Mouse (Mus musculus) lung, postnatal 10 days (tissue): ENCODE results near the gene Lpp.

Source experiments
- DNase-seq: peaks from one replicate; pipeline ENCODE4 v3.0.0; 2021

Lpp gene

GRCm38 (mm10) chr16:24737362-24738057, 344.2 kb downstream of the Lpp start:
- DNase-seq: no peak

- DNase-seq: no peak
Measured at GRCm38 (mm10) chr16:24740714-24741113, 347.4 kb downstream of the Lpp start.

GRCm38 (mm10) chr16:24749816-24750215, 356.5 kb downstream of the Lpp start:
- DNase-seq: no peak

GRCm38 (mm10) chr16:24756141-24756540, 362.8 kb downstream of the Lpp start:
- no peak for DNase-seq

GRCm38 (mm10) chr16:24766051-24766450, 372.7 kb downstream of the Lpp start:
- DNase-seq: no peak

- no peak for DNase-seq
Measured at GRCm38 (mm10) chr16:24766596-24766995, 373.3 kb downstream of the Lpp start.

GRCm38 (mm10) chr16:24777053-24777452, 383.7 kb downstream of the Lpp start:
- no peak for DNase-seq

- DNase-seq: no peak
Measured at GRCm38 (mm10) chr16:24778432-24779274, 385.3 kb downstream of the Lpp start.

GRCm38 (mm10) chr16:24780545-24780944, 387.2 kb downstream of the Lpp start:
- DNase-seq: no peak

- no peak for DNase-seq
Measured at GRCm38 (mm10) chr16:24781922-24782321, 388.6 kb downstream of the Lpp start.

- DNase-seq: no peak
Measured at GRCm38 (mm10) chr16:24785651-24786050, 392.3 kb downstream of the Lpp start.

GRCm38 (mm10) chr16:24788973-24789372, 395.7 kb downstream of the Lpp start:
- DNase-seq: no peak

GRCm38 (mm10) chr16:24791387-24791786, 398.1 kb downstream of the Lpp start:
- no peak for DNase-seq

- no peak for DNase-seq
Measured at GRCm38 (mm10) chr16:24791984-24792383, 398.7 kb downstream of the Lpp start.

GRCm38 (mm10) chr16:24792836-24793235, 399.5 kb downstream of the Lpp start:
- peak; percentile 18 for DNase-seq

- no peak for DNase-seq
Measured at GRCm38 (mm10) chr16:24794665-24795064, 401.4 kb downstream of the Lpp start.

GRCm38 (mm10) chr16:24801355-24801754, 408.0 kb downstream of the Lpp start:
- DNase-seq: no peak

- no peak for DNase-seq
Measured at GRCm38 (mm10) chr16:24801780-24802179, 408.5 kb downstream of the Lpp start.

GRCm38 (mm10) chr16:24806093-24806492, 412.8 kb downstream of the Lpp start:
- no peak for DNase-seq

- no peak for DNase-seq
Measured at GRCm38 (mm10) chr16:24807565-24807964, 414.3 kb downstream of the Lpp start.

GRCm38 (mm10) chr16:24809811-24810210, 416.5 kb downstream of the Lpp start:
- DNase-seq: no peak

- DNase-seq: no peak
Measured at GRCm38 (mm10) chr16:24816621-24817020, 423.3 kb downstream of the Lpp start.

- no peak for DNase-seq
Measured at GRCm38 (mm10) chr16:24817381-24817780, 424.1 kb downstream of the Lpp start.

- peak; percentile 36 for DNase-seq
Measured at GRCm38 (mm10) chr16:24819127-24819526, 425.8 kb downstream of the Lpp start.
